Mouse (Mus musculus) lung, adult 2 months (tissue): Measurements from ENCODE around the gene Acat1.

ENCODE experiments used
- CTCF ChIP-seq: fragments of 200-500 bp; IDR thresholded peaks from 2 replicates; pipeline ENCODE4 v1.5.1; 2011; ENCODE audit warnings: mild to moderate bottlenecking, low read length, control low read depth; ENCODE audit not compliant: insufficient read depth
- POLR2A ChIP-seq: fragments of 200-500 bp; IDR thresholded peaks from 2 replicates; pipeline ENCODE4 v1.6.1; 2011; ENCODE audit warnings: low read depth, mild to moderate bottlenecking, control low read depth, low read length, borderline replicate concordance; ENCODE audit errors: extremely low read depth

DNA sequence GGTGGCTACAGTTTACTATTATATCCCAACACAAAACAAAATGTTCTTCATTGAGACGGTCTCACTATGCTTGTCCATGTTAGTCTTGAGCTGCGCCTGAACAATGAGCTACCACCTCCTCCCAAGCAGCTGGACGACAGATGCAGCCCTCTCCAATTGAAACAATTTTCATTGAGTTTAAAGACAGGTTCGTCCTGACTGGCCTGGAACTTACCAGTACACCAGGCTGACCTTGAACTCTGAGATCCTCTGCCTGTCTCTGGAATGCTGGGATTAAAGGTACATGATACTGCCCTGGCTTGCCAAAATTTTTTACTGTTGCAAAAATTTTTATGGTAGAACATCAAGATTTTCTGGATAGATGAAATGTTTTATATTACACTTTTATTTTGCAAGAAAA is 4.1 kb upstream of the Acat1 start:
- no peak for TF ChIP-seq CTCF
- TF ChIP-seq POLR2A = no peak
